Mouse (Mus musculus) left cerebral cortex, postnatal 4 days (tissue): ENCODE results near the gene Nfe2. TPM values are rescaled to one million over a fixed set of nuclear protein-coding genes. Genes with fewer than 3 reads are reported as not detected.
"Not testable (repeated sequence)": the region's sequence is repeated elsewhere in the genome, so short reads cannot be mapped to it uniquely, and the experiment has no call there.

Source experiments
- DNase-seq: peaks from one replicate; pipeline ENCODE4 v3.0.0-alpha.2; 2022
- intact Hi-C: fragments of 180-260 bp; cut with DNase I; formaldehyde crosslinking; loops from one replicate; pipeline ENCODE4 v1.15.1; 2025
- total RNA-seq, 2 experiments: library from RNA; stranded (reverse); gene quantifications; 2 replicates each; pipeline ENCODE4 v1.2.3; 2021

Gene Nfe2
- total RNA-seq, 2 experiments from 2014 or later = not detected

DNA sequence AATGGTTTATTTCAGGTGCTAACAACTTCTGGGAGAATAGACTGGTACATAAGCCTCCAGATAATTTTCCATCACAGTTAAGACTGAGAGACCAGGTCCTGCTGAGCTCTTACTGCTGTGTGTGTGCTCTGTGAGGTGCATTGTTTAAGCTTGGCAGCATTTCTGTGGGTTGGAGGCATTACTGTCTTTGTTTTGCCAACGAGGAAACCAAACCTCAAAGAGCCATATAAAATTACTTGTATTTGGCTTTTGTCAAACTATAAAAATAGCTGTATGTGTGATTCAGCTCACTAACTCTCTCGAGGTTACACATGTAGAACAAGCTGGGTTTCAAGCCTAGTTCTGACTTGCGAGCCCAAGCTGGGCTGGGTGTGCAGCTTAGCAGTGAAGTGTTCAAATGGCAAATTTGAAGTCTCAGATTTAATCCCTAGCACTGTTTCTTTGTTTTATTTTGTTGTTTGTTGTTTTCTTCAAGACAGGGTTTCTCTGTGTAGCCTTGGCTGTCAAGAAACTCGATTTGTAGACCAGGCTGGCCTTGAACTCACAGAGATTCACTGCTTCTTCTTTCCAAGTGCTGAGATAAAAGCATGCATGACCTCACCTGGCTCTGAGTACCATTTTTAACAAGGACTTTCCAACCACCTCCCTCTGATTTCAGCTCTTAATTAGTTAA lies 34.6 kb upstream of the Nfe2 start:
- intact Hi-C loops = no loop called here
- DNase-seq = no peak

DNA sequence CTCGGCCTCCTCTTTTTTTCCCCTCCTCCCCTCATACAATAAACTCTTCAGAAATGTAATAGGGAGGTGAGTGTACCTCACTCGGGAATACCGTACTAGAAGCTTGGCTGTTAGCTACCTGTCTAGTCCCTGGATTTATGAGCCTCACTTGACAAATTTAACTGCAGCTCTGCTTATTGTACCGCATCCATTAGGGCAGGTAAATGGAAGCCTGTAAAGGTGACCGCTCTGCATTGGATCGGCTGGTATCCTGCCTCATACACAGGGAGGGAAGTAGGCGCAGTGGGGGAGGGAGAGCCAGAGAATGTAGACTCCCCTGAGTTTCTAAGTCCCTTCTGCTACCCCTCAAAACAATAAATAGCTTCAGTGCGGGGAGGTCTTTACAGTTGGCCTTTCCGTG lies 32.6 kb upstream of the Nfe2 start:
- DNase-seq = no peak
- intact Hi-C loops = no loop called here

DNA sequence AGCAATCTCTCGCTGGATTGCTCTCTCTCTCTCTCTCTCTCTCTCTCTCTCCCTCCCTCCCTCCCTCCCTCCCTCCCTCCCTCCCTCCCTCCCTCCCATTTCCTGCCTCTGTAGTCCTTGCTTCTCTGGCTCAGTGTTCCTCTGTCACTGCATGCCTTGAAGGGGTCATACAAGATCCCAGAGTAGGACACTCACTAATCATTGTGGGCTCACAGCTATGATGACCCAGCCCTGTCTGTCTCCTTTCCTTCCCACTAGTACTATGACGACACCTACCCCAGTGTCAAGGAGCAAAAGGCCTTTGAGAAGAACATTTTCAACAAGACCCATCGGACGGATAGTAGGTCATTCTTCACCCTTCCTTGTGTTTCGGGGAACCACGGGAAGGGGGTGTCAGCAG lies 32.2 kb upstream of the Nfe2 start:
- intact Hi-C loops = no loop called here
- DNase-seq = no peak

DNA sequence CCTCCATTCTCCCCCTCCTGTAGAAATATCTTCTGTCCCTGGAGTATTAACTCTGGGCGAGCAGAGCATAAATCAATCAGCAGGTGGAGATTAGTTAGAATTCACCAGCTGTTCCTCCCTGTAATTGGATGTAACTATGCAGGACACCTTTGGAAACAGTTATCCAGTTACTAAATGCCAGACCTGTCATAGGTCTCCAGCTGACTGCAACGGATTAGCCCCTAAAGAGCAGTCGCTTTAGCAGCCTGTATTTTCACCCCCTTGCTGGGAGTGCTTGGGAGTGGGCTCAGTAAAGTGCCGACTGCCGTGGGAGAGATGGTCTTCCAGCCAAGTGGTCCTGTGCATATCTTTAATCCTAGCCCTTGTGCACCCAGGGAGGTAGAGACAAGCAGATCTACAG lies 31.4 kb upstream of the Nfe2 start:
- DNase-seq = no peak
- intact Hi-C loops = no loop called here

DNA sequence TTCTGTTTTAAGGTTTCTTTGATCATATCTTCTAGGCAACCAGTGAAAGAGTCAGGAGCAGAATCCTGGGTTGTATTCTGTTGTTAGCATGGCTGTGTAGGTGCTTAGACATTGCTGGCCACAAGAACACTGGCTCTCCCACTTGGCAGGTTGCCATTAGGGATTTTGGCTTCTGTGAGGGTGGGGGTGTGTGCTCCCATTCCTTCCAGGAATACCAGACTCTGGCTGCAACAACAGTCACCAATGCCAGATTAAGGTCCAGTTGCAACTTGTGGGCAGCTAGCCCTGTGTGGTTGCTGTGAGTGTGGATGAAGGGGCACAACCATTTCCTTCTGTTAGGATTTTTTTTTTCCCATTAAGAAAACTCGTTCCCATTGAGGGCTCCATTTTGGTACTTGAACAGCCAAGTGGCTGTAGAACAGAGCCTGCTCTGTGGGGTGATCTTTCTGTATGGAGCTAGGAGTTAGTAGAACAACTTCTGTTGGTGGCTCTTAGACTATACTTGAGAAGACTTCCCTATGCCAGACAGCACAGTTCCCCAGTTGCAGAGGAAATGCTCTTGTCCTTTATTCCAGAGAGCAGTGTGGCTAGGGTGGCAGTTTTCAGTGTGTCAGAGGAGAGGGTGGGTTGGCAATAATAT lies 27.7 kb upstream of the Nfe2 start:
- intact Hi-C loops = no loop called here
- DNase-seq = peak; percentile 80

DNA sequence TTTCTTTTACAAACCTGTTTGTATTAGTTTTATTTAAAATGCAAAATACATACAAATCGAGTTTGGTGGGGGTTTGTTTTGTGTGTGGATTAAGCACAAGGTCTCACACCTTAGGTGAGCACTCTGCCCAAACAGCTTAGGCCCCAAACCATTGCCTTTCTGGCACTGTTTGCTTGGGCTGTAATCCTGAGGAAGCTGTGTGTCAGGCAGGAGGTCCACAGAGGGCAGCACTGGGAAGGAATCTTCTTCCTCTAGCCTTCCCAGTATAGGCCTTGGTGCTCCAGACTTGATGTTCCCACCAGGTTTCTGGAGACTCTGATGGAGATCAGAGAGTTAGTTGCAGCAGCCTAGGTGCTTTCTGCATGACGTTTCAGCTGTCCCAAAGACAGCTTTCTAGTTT lies 26.4 kb upstream of the Nfe2 start:
- DNase-seq = no peak
- intact Hi-C loops = no loop called here

DNA sequence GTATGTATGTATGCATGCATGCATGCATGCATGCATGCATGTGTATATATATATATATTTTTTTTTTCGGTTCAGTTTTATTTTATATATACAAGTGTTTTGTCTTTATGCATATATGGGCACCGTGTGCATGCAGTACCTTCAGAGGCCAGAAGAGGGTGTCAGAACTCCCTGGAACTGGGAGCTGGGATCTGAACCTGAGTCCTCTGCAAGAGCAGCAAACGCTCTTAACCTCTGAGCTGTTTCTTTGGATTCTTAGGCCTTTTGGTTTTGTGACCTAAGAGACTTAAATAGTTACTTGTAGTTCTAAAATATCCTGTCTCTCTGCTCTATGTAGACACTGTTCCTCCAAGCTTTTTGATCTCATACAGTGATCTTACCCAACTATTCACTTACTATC lies 25.9 kb upstream of the Nfe2 start:
- intact Hi-C loops = no loop called here

DNA sequence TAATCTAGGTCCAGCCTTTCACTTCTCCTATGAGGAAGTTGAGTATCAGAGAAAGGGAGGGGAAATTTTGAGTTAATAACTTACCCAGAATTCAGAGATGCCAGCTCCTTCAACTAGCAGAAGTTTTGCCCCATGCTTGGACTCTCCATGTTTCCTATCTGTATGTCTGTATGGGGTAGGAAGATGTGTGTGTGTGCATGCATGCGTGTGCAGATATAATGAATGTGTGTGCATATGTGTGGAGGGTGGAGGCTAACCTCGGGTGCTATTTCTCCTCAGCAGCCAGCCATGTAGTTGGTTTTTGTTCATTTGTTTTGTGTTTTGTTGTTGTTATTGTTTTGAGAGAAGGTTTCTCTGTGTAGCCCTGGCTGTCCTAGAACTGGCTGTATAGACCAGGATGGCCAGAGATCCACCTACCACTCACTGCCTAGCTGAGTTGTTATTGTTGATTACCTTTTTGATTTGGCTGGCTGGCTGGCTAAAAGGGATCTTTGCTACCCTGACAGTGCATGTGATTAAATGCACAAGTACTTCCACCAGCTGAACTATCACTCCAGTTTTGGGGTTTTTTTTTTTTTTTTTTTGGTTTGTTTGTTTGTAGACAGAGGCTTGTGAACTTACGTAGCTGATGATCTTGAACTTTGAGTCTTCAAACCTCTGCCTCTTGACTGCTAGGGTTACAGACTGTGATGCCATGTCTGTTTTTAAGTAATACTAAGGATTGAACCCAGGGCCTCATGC lies 23.4 kb upstream of the Nfe2 start:
- DNase-seq = no peak

More for the DNA sequence above, 25.9 kb upstream of the Nfe2 start:
- peak; percentile 44 for DNase-seq

DNA sequence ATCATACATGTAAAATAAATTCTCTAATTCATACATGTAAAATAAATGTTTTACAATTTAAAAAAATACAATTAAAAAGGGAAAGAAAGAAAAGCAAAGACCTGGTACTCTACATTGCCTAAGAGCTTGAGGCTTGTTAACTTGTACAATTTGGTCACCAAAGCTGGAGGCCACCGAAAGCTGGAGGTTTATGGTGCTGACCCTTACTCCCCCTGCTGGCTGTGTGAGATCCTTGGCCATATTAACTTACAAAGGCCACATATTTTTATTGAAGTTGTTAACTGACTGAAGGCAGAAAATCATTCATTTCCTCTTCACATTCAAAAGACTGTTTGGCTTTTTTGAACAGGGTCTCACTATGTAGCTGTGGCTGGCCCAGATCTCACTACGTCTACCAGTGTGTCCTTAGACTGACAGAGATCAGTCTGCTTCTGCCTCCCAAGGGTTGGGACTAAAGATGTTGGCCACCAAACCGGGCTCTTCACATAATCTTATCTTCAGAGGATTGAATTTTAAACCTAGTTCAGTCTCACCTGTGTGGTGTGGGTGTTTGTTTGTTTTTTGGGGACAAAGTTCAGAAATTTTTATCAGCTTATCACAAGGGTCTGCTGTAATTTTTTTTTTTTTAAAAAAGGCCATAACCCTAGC lies 22.7 kb upstream of the Nfe2 start:
- intact Hi-C loops = no loop called here

More for the DNA sequence above, 23.4 kb upstream of the Nfe2 start:
- intact Hi-C loops = no loop called here

DNA sequence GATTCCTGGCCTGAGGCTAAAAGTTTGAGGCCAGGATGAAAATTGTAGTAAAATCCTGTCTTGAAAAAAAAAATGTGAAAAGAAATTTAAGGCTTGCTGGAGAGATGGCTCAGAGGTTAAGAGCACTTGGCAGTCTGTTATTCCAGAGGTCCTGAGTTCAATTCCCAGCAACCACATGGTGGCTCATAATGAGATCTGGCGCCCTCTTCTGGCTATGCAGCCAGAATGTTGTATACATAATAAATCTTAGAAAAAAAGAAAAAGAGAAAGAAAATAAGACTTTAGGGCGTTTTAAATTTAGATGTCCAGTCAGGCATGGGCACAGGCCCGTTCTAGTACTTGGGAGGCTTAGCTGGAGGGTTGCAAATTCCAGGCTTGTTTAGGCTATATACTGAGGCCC lies 21.5 kb upstream of the Nfe2 start:
- intact Hi-C loops = no loop called here
- DNase-seq = no peak

More for the DNA sequence above, 22.7 kb upstream of the Nfe2 start:
- peak; percentile 24 for DNase-seq

DNA sequence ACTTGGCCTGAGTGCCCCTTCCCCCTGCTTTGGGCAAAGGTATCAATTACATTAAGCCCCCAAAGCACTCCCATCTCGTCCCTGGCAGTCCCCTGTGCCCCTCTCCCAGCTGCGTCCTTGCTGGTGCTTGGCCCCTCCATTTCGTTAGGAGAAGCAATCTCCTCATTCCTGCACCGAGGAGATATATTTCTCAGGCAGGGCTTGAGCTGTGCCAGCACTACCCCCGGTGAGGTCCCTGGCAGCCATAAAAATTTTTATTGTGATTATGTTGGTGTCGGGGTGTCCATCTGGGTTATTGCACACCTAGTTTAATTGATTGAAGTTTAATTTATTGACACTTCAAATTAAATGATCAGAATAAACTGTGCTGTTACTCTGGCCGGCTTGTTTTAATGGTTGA lies 19.7 kb upstream of the Nfe2 start:
- intact Hi-C loops = no loop called here
- DNase-seq = no peak

DNA sequence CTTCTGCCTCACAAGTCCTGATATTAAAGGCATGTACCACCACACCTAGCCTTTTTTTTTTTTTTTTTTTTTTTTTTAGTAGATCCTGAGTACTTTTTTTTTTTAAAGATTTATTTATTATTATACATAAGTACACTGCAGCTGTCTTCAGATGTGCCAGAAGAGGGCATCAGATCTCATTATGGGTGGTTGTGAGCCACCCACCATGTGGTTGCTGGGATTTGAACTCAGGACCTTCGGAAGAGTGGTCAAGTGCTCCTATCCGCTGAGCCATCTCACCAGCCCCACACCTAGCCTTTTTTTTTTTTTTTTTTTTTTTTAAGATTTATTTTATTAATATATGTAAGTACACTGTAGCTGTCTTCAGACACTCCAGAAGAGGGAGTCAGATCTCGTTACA lies 17.7 kb upstream of the Nfe2 start:
- intact Hi-C loops, DNase-seq: not testable (repeated sequence)

DNA sequence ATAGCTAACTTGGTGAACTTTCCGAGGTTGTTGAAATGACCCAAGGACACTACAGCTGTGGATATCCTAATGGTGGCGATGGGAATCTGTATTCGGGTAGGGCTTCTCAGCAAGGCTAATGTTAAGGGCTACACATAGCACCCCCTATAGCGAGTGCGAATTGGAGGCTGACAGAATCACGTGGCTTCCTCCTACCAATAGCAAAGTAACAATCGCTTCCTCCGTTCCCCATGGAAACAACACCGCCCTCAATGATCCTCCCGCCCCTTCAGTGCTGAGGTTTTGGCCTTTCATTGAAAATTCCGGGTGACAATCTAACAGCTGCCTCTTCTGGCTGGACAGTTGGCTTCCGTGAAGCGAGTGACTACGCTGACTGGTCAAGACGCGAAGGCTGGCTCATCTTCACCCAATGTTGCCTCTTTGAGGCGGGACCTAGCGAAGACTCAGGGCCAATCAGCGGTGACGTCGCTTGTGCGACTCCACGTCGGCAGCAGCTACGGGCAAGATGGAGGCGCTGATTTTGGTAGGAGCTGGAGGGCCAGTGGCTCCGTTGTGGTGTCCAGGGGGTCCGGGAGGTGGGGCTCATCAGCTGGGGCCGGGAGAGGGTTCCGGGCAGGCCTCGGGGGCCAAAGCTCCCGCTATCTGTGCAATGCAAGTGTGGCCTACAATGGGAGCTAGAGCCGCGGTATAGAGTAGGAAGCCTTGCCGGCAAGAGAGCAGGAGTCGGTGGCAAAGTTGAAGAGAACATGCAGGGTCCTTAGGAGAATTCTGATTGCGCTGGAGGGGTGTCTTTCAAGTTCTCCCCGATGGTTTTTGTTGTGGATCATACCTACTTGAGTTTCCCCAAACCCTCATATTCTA lies 14.4 kb upstream of the Nfe2 start, which contains the start of gene Copz1:
Copz1 (plus strand) TSS at position 296 of the 861 bp plus-strand sequence.
- DNase-seq = peak; percentile 94
- intact Hi-C loops = no loop called here

DNA sequence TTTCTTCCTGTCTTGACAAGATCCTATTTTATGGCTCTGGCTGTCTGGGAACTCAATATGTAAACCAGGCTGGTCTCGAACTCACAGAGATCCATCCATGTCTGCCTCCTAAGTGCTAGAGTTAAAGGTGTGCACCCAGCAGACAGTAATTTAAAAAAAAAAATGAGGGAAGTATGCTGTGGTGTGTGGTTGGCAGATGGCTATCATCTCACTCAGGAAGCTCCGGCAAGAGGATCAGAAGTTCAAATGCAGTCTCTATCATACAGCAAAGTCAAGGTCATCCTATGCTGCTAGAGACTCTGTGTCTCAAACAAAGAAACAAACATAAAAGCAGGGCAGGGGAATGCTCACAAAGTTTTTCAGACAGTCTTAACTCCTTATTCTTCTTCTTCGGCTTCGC lies 10.7 kb upstream of the Nfe2 start:
- intact Hi-C loops = no loop called here
- DNase-seq = no peak

DNA sequence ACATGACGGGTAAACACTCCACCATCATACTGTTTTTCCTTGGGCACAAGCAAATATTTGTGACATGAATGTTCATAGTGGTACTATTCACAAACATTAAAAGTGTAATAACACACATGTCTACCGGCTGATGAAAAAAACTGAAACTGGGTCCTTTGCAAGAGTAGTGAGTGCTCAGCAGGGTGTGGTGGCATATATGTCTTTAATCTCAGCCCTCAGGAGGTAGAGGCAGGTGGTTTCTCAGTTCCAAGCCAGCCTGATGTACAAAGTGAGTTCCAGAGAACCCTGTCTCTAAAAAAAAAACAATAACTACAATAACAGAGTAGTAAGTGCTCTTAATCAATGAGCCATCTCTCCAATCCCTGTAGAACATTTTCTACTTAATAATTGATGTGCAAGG lies 6.6 kb upstream of the Nfe2 start:
- no peak for DNase-seq
- intact Hi-C loops = no loop called here

DNA sequence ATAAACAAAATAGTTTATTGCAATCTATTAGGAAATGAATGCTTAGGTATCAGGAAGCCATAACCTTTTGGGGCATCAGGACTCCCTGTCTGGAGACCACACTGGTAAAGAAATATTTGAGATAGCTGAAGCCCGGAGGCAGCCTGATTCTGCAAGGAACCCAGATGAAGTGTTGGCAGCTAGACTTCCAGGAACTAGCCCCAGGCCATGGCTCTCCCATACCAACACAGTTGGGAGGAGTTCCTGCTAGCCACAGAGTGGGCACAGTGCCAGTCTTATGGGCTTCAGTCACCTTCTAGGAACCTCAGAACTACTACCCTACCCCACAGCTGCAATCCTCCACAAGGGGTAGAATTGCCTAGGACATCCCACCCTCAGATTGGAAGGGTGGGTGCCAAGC lies 1.8 kb upstream of the Nfe2 start:
- intact Hi-C loops = no loop called here
- no peak for DNase-seq

DNA sequence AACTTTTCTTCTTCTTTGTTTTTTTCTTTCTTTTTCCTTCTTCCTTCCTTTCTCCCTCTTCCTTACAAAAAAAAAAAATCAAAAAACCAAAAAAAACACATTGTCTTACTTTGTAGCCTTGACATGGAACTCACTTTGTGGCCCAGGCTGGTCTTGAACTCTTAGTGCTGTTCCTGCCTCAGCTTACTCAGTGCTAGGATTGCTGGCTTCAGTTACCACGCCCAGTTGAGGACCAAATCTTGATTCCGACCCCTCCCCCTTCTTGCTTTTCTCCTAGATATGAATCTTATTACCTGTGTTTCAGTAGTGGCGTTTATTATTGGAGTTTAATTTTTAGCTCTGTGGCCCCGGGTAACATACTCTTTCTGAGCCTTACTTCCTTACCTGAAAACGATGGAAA lies 959 bp upstream of the Nfe2 start:
- DNase-seq = no peak
- intact Hi-C loops = no loop called here

DNA sequence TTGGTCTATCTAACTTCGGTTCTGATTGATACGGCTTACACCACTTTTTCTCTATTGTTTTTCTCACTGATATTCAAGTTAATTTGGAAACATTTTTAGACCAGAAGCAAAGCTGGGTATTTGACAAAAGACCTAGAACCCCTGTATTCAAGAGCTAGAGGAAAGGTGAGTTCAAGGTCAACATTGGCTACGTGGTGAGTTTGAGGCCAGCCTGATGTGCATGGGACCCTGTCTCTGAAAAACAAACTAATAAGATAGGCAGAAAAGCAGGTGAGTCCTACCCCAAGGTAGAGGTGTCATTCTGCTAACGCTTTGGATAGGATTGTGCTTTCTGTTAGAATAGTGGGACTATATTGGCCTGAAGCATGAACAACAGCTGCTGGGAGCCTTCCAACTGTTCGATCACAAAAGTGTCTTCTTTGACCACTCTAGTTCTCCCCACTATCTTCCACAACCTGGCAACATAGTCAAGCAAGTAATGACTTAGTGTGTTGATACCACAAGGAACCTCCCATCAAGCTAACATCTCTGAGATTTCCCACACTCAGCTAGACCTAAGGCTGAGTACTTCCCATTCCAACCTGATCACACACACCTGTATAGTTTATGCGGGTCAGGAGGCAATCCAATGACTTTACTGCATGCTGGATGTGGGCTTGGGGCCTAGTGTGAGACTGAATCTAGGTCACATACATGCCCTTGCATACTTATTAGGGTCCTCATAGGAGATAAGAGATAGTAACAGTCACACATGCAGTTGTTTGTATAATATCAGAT lies 1.8 kb downstream of the Nfe2 start:
- no peak for DNase-seq
- intact Hi-C loops = no loop called here

DNA sequence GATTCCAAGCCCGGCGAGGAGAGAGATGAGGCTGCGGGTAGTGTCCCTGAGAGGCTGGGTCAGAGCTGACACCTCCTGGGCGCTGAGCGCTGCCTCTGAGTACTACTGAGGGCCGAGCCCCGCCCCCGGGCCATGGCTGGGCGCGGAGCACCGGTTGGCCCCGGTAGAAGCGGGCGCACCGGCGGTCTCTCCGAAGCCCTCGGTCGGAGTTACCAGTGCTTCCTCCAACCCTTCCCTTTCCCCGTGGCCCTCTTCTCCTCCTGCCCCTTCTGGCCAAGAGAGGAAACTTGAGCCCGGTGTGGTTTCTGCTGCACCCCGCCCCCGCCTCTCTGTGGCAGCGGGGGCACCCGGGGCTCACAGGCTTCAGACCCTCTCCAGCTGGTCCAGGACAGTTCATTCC lies 3.0 kb downstream of the Nfe2 start:
- peak; percentile 38 for DNase-seq
- intact Hi-C loops = no loop called here

DNA sequence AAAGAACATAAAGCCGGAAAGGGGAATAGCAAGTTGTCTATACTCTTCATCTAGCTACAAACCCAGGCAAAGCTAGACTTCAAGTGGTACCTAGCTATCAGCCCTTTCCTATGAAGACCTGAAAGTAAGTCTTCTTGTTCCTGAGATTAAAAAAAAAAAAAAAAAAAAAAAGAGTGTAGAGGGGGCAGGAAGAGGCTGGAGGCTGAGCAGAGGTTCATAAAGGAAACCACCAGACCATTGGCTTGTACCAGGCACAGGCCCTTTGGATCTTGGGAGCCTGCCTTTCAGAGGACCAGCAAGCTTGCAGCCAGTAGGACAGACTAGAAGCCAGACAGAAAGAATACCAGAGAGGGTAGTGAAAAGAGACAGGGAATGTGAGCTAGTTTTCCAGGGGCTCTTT lies 4.9 kb downstream of the Nfe2 start:
- no peak for DNase-seq
- intact Hi-C loops = no loop called here
